Mouse (Mus musculus): ENCODE measurements at regions not wholly inside any gene's neighbourhood (a gene's known extent, or its start where the extent isn't known, plus 50 kb on each side); places are given as distances from the start of the nearest gene placed in this dataset.

GRCm38 (mm10) chr17:83953656-83954055, 105.9 kb upstream of the Haao start:
- ATAC-seq: no peak
- Histone ChIP-seq H3K36me3 (no peaks in the 10 kb centered on the region), H3K27ac (peak overlapping the region; percentile 87), H3K27me3 (no peaks in the 10 kb centered on the region), H3K4me2 (replicated peaks) (no peak overlapping the region), H3K4me1 (replicated peaks) (peaks cover 37% of the 10 kb centered on the region), H3K4me3 (replicated peaks) (no peak overlapping the region), H3K9me3 (no peaks in the 10 kb centered on the region), H3K9ac (replicated peaks) (no peak overlapping the region)
- WGBS: 42% methylated on average over 7 of the region's 7 CpGs

GRCm38 (mm10) chr17:83946718-83947117, 99.0 kb upstream of the Haao start:
- Histone ChIP-seq H3K4me2 (replicated peaks) (no peak overlapping the region), H3K9me3 (no peaks in the 10 kb centered on the region), H3K4me3 (replicated peaks) (no peak overlapping the region), H3K27me3 (no peaks in the 10 kb centered on the region), H3K36me3 (no peaks in the 10 kb centered on the region), H3K9ac (replicated peaks) (no peak overlapping the region), H3K4me1 (replicated peaks) (peaks cover 10% of the 10 kb centered on the region; the same call in 1 of the 2 replicates), H3K27ac (no peak overlapping the region)
- WGBS: 19% methylated on average over 4 of the region's 4 CpGs
- no peak for ATAC-seq

GRCm38 (mm10) chr17:83939344-83939743, 91.6 kb upstream of the Haao start:
- H3K4me1 ChIP-seq (replicated peaks): peaks cover 22% of the 10 kb centered on the region
- H3K4me2 ChIP-seq (replicated peaks): no peak overlapping the region
- H3K9ac ChIP-seq (replicated peaks): no peak overlapping the region
- no peaks in the 10 kb centered on the region for H3K36me3 ChIP-seq
- 83% methylated on average over 10 of the region's 10 CpGs for WGBS
- H3K27ac ChIP-seq: peak overlapping the region; percentile 14; the same call in 1 of the 2 replicates
- H3K9me3 ChIP-seq: no peaks in the 10 kb centered on the region
- no peak for ATAC-seq
- H3K27me3 ChIP-seq: no peaks in the 10 kb centered on the region
- H3K4me3 ChIP-seq (replicated peaks): no peak overlapping the region

DNA sequence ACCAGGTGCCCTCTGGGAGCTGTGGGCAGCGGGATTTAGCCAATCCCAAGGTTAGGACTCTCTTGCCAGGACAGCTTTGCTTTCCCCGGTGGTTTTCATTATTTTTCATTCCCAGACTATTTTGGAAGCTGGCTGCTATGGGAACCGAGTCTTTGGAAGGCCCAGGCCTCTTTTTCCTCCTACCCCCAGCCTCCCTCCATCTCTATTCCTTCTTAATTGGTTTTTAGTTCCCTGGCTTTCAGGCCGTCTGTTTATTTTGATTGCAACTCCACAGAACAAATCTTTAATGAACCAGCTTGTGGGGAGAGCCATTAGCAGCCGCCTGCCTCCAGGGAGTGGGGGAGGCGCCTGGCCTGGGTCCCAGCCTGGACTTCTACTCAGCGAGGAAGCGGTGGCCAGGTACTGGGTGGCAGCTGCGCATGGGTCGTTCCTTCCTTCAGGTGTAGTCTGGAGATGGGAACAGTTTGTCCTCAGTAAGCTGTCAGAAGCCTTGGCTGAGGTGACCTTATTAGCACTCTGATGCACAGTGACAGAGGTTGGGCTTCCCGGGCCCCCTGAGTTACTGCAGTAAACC, 91.0 kb upstream of the Haao start:
- no peak overlapping the region for H3K4me3 ChIP-seq (replicated peaks)
- H3K36me3 ChIP-seq: no peaks in the 10 kb centered on the region
- 49% methylated on average over 11 of the region's 11 CpGs for WGBS
- H3K4me2 ChIP-seq (replicated peaks): no peak overlapping the region
- no peaks in the 10 kb centered on the region for H3K9me3 ChIP-seq
- no peaks in the 10 kb centered on the region for H3K27me3 ChIP-seq
- H3K27ac ChIP-seq: peak overlapping the region; percentile 17
- H3K4me1 ChIP-seq (replicated peaks): peaks cover 22% of the 10 kb centered on the region
- ATAC-seq: peak; percentile 86
- no peak overlapping the region for H3K9ac ChIP-seq (replicated peaks)

DNA sequence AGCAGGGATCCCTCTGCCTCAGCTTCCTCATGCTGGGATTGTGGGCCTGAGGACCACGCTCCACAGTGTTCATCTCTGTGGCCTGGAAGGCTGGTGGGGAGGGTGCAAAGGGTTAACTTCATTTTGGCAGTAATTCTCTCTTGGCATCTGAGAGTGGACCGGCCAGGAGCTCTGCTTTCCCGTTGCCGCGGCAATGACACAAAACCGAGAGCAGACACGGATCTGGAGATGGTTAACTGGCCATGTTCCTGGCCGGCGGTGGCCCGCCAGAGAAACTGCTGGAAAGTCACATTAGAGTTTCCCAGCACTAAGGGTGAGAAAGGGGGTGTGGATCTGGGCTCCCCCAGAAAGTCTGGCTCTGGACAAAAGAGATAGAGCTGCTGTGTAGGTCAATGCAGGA, 89.8 kb upstream of the Haao start:
- ATAC-seq: 0 out of 2 replicates have a peak, but pooled peaks have one; percentile 16
- no peak overlapping the region for H3K4me3 ChIP-seq (replicated peaks)
- H3K4me1 ChIP-seq (replicated peaks): peaks cover 22% of the 10 kb centered on the region
- H3K27ac ChIP-seq: no peak overlapping the region
- no peak overlapping the region for H3K9ac ChIP-seq (replicated peaks)
- 24% methylated on average over 10 of the region's 10 CpGs for WGBS
- H3K9me3 ChIP-seq: no peaks in the 10 kb centered on the region
- no peaks in the 10 kb centered on the region for H3K27me3 ChIP-seq
- H3K36me3 ChIP-seq: no peaks in the 10 kb centered on the region
- no peak overlapping the region for H3K4me2 ChIP-seq (replicated peaks)

GRCm38 (mm10) chr17:83936677-83937076, 88.9 kb upstream of the Haao start:
- no peak overlapping the region for H3K9ac ChIP-seq (replicated peaks)
- ATAC-seq: no peak
- H3K4me3 ChIP-seq (replicated peaks): no peak overlapping the region
- peaks cover 22% of the 10 kb centered on the region for H3K4me1 ChIP-seq (replicated peaks)
- no peaks in the 10 kb centered on the region for H3K9me3 ChIP-seq
- no peaks in the 10 kb centered on the region for H3K36me3 ChIP-seq
- no peak overlapping the region for H3K4me2 ChIP-seq (replicated peaks)
- 83% methylated on average over 9 of the region's 9 CpGs for WGBS
- H3K27me3 ChIP-seq: no peaks in the 10 kb centered on the region
- H3K27ac ChIP-seq: no peak overlapping the region

DNA sequence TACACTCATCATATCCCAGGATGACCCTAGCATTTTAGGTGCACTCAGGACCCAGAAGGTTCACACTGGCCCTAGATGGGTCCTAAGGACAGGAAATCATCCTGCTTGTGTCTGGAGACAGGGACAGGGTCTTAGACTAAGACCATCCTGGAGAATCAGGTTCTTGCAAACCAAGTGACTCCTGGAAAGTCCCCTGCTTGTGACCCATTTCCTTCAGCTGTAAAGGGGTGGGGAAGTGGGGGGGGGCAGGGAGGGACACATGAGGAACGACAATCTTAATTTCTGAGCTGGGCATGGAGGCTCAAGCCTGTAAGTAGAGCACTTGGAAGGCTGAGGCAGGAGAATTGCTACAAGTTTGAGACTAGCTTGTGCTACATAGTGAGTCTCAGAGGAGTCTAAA, 88.2 kb upstream of the Haao start:
- Histone ChIP-seq H3K27ac (no peak overlapping the region), H3K4me1 (replicated peaks) (peaks cover 22% of the 10 kb centered on the region), H3K36me3 (no peaks in the 10 kb centered on the region), H3K9me3 (no peaks in the 10 kb centered on the region), H3K27me3 (no peaks in the 10 kb centered on the region), H3K4me2 (replicated peaks) (no peak overlapping the region), H3K4me3 (replicated peaks) (no peak overlapping the region), H3K9ac (replicated peaks) (no peak overlapping the region)
- WGBS: 89% methylated on average over 1 of the region's 1 CpGs
- ATAC-seq: no peak

GRCm38 (mm10) chr17:83935232-83935631, 87.5 kb upstream of the Haao start:
- no peaks in the 10 kb centered on the region for H3K9me3 ChIP-seq
- H3K9ac ChIP-seq (replicated peaks): no peak overlapping the region
- ATAC-seq: no peak
- H3K27ac ChIP-seq: no peak overlapping the region
- no peak overlapping the region for H3K4me2 ChIP-seq (replicated peaks)
- H3K27me3 ChIP-seq: no peaks in the 10 kb centered on the region
- peaks cover 22% of the 10 kb centered on the region for H3K4me1 ChIP-seq (replicated peaks)
- H3K4me3 ChIP-seq (replicated peaks): no peak overlapping the region
- H3K36me3 ChIP-seq: no peaks in the 10 kb centered on the region
- WGBS: 87% methylated on average over 5 of the region's 5 CpGs

DNA sequence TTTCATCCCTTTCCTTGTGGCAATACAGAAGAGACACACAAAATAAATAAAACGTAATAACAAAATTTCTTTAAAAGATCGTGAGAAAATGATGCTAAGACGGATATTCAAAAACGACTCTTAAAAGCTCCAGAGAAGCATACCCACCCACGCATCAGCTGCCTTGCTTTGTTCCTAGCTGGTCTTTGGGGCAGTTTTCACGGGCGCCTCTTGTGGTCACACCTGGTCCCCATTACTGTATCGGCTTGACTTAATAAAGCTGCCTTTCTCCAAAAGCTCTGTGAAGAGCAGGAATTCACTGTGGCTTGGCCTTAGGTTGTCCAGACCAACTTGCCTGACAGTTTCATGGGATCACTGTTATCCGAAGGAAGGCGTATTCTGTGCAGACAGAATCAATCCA, 86.0 kb upstream of the Haao start:
- Histone ChIP-seq H3K9me3 (no peaks in the 10 kb centered on the region), H3K9ac (replicated peaks) (no peak overlapping the region), H3K36me3 (no peaks in the 10 kb centered on the region), H3K4me3 (replicated peaks) (no peak overlapping the region), H3K4me1 (replicated peaks) (peaks cover 16% of the 10 kb centered on the region), H3K27ac (no peak overlapping the region), H3K4me2 (replicated peaks) (no peak overlapping the region), H3K27me3 (no peaks in the 10 kb centered on the region)
- no peak for ATAC-seq
- WGBS: 89% methylated on average over 10 of the region's 10 CpGs

DNA sequence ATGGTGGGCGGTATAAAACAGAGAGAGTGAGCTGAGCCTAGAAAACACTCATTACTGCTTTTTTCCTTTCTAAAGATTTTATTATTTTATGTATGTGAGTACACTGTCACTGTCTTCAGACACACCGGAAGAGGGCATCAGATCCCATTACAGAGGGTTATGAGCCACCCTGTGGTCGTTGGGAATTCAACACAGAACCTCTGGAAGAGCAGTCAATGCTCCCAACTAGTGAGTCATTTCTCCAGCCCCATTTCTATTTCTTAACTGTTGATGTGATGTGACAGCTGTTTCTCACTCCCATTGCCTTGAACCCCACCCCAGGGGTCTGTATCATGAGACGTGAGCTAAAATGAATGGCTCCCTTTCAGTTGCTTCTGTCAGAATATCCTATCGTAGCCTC, 82.6 kb upstream of the Haao start:
- Histone ChIP-seq H3K4me2 (replicated peaks) (no peak overlapping the region), H3K9ac (replicated peaks) (no peak overlapping the region), H3K4me3 (replicated peaks) (no peak overlapping the region), H3K27ac (no peak overlapping the region), H3K4me1 (replicated peaks) (no peaks in the 10 kb centered on the region), H3K27me3 (no peaks in the 10 kb centered on the region), H3K36me3 (no peaks in the 10 kb centered on the region), H3K9me3 (no peaks in the 10 kb centered on the region)
- ATAC-seq: no peak
- 84% methylated on average over 5 of the region's 5 CpGs for WGBS

DNA sequence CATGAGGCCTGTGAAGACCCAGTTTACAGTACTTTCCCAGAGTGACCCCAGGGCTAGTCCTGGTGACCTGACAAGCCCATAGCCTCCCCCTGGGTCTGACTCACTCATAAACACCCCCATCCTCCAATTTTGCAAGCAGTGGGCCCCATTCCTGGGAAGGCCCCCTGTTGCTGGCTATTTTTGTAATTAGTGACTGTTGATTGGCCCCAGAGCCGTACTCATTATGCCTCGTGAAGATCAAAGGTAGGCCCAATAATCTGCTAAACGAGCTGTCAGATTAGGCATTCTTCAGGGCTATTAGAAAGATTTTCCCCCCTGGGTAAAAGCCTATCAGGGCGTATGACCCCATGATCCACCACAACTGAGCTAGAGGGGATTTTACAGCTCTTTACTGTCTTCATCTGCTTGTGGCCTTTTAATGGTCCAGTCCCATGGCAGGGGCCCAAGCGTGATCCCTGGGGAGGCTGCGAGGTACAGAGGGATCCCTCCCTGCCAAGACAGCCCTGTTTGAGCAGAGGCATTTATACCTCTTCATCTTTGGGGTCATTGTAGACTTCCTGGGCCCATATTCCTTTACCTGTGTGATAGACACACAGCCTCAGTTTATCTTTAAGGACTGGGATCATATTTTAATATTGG, 80.1 kb upstream of the Haao start:
- no peaks in the 10 kb centered on the region for H3K36me3 ChIP-seq
- no peaks in the 10 kb centered on the region for H3K27me3 ChIP-seq
- H3K4me2 ChIP-seq (replicated peaks): no peak overlapping the region
- H3K4me3 ChIP-seq (replicated peaks): no peak overlapping the region
- no peaks in the 10 kb centered on the region for H3K4me1 ChIP-seq (replicated peaks)
- 28% methylated on average over 6 of the region's 6 CpGs for WGBS
- H3K9me3 ChIP-seq: no peaks in the 10 kb centered on the region
- H3K9ac ChIP-seq (replicated peaks): no peak overlapping the region
- no peak overlapping the region for H3K27ac ChIP-seq
- ATAC-seq: no peak

- Histone ChIP-seq H3K9ac (replicated peaks) (no peak overlapping the region), H3K36me3 (no peaks in the 10 kb centered on the region), H3K4me2 (replicated peaks) (no peak overlapping the region), H3K4me3 (replicated peaks) (no peak overlapping the region), H3K4me1 (replicated peaks) (no peaks in the 10 kb centered on the region), H3K9me3 (no peaks in the 10 kb centered on the region), H3K27ac (no peak overlapping the region), H3K27me3 (no peaks in the 10 kb centered on the region)
- no peak for ATAC-seq
- 75% methylated on average over 16 of the region's 16 CpGs for WGBS
Measured at GRCm38 (mm10) chr17:83924259-83924922, 76.6 kb upstream of the Haao start.
